Mouse (Mus musculus): ENCODE data around the gene Fhl5.

DNA sequence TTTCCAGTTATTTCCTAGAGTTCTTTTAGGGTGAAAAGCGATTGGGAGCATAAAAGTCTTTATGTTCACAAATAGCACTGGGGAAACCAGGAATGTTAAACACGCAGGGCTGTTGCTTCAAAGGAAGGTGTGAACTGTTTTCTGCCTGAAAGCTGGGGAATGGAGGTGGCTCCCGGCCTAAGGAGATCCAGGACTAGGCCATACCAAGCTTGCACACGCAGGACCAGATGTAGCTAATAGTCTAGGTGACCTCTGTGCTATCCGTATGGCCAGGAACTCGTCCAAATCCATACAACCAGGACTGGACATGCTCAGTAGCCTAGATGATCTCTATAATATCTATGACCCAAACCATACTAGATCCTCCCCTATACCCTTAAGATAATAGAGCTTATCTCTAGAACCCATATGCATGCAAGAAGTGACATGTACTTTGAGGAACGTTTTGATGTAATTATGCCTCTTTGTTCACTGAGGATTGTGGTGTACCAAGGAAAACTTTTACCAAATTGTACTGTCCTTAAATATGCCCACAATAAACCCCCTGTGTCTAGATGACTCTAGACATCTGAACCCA is 15.2 kb upstream of the Fhl5 start:
- TF ChIP-seq CTCF (IDR thresholded peaks at IDR 0.05) (no peak), EP300 (IDR thresholded peaks at IDR 0.05) (no peak)
